Mouse (Mus musculus) MEL (cell line): ENCODE measurements around the gene Raly. TPM values are rescaled to one million over a fixed set of nuclear protein-coding genes. Genes with fewer than 3 reads are reported as not detected.

Experiments used
- DNase-seq: peaks from one replicate; pipeline ENCODE4 v3.0.0; 2011; ENCODE audit warnings: low read depth, low spot score
- H3K27ac ChIP-seq: 2 replicates; pipeline ENCODE4 v1.5.1; 2012; ENCODE audit warnings: low read depth, mild to moderate bottlenecking, control low read depth, low read length, moderate library complexity; ENCODE audit not compliant: control insufficient read depth
- H3K27me3 ChIP-seq, 2 experiments: fragments of 150-350 bp in 1 of 2; sonication (generic) in 1 of 2; 2 replicates each; pipeline ENCODE4 v1.6.1; 2012; ENCODE audit warnings: low read length in 2 of 2, mild to moderate bottlenecking in 2 of 2, improper control_type of control experiment in 1 of 2, moderate library complexity in 1 of 2; ENCODE audit not compliant: insufficient read depth in 2 of 2, control insufficient read depth in 1 of 2
- H3K36me3 ChIP-seq, 2 experiments: 2 replicates each; pipeline ENCODE4 v1.6.1; 2012 to 2014; ENCODE audit warnings: low read length in 2 of 2, improper control_type of control experiment in 1 of 2, inconsistent platforms in 1 of 2, mild to moderate bottlenecking in 1 of 2; ENCODE audit not compliant: insufficient read depth in 2 of 2, control insufficient read depth in 1 of 2
- H3K4me1 ChIP-seq, 2 experiments: fragments of 150-350 bp in 1 of 2; sonication (generic) in 1 of 2; 2 replicates each; pipeline ENCODE4 v1.6.1; 2012; ENCODE audit warnings: low read length in 2 of 2, improper control_type of control experiment in 1 of 2, mild to moderate bottlenecking in 1 of 2; ENCODE audit not compliant: insufficient read depth in 2 of 2, control insufficient read depth in 1 of 2
- H3K4me3 ChIP-seq, 2 experiments: fragments of 150-350 bp in 1 of 2; sonication (generic) in 1 of 2; 2 replicates each; pipeline ENCODE4 v1.5.1; 2012; ENCODE audit warnings: low read depth in 2 of 2, low read length in 2 of 2, mild to moderate bottlenecking in 2 of 2, moderate library complexity in 2 of 2, control low read depth in 1 of 2, improper control_type of control experiment in 1 of 2; ENCODE audit not compliant: control insufficient read depth in 1 of 2, insufficient read depth in 1 of 2
- H3K79me2 ChIP-seq: 2 replicates; pipeline ENCODE4 v1.6.1; 2012; ENCODE audit warnings: mild to moderate bottlenecking, low read length, moderate library complexity; ENCODE audit not compliant: control insufficient read depth, poor library complexity, insufficient read depth
- H3K9ac ChIP-seq: 2 replicates; pipeline ENCODE4 v1.6.1; 2012; ENCODE audit warnings: low read depth, mild to moderate bottlenecking, control low read depth, low read length, moderate library complexity; ENCODE audit not compliant: control insufficient read depth, poor library complexity, severe bottlenecking
- H3K9me3 ChIP-seq: fragments of 150-350 bp; sonication (generic); replicated peaks from 2 replicates; pipeline ENCODE4 v1.6.1; 2012; ENCODE audit warnings: mild to moderate bottlenecking, low read length, improper control_type of control experiment, moderate library complexity; ENCODE audit not compliant: insufficient read depth
- CTCF ChIP-seq, 3 experiments: IDR thresholded peaks in 2 of 3; conservative IDR thresholded peaks in 1 of 3; 2 replicates each; pipeline ENCODE4 v1.5.1; 2011 to 2012; ENCODE audit warnings: low read length in 3 of 3, low read depth in 2 of 3, mild to moderate bottlenecking in 2 of 3, improper control_type of control experiment in 1 of 3, inconsistent platforms in 1 of 3, mixed read lengths in 1 of 3, moderate library complexity in 1 of 3; ENCODE audit not compliant: control insufficient read depth in 1 of 3, insufficient read depth in 1 of 3, poor library complexity in 1 of 3, severe bottlenecking in 1 of 3
- E2F4 ChIP-seq: IDR thresholded peaks from 2 replicates; pipeline ENCODE4 v1.6.1; 2011; ENCODE audit warnings: low read depth, low read length, improper control_type of control experiment, borderline replicate concordance
- ELF1 ChIP-seq: IDR thresholded peaks from 2 replicates; pipeline ENCODE4 v1.6.1; 2014; ENCODE audit warnings: low read depth, mild to moderate bottlenecking, inconsistent platforms, low read length, improper control_type of control experiment, moderate library complexity
- EP300 ChIP-seq, 2 experiments: IDR thresholded peaks; 2 replicates each; pipeline ENCODE4 v1.6.1; 2011; ENCODE audit warnings: improper control_type of control experiment in 2 of 2, low read length in 2 of 2, low read depth in 1 of 2, mild to moderate bottlenecking in 1 of 2
- ETS1 ChIP-seq: IDR thresholded peaks from 2 replicates; pipeline ENCODE4 v1.6.1; 2012; ENCODE audit warnings: low read depth, mild to moderate bottlenecking, inconsistent platforms, low read length, improper control_type of control experiment, moderate library complexity
- GATA1 ChIP-seq: IDR thresholded peaks from 2 replicates; pipeline ENCODE4 v1.6.1; 2011; ENCODE audit warnings: low read depth, low read length, improper control_type of control experiment
- HCFC1 ChIP-seq: IDR thresholded peaks from 2 replicates; pipeline ENCODE4 v1.6.1; 2012; ENCODE audit warnings: low read depth, mild to moderate bottlenecking, inconsistent platforms, low read length, improper control_type of control experiment, moderate library complexity
- JUND ChIP-seq: IDR thresholded peaks from 2 replicates; pipeline ENCODE4 v1.6.1; 2011; ENCODE audit warnings: low read depth, mild to moderate bottlenecking, improper control_type of control experiment, low read length
- KAT2A ChIP-seq: conservative IDR thresholded peaks from 2 replicates; pipeline ENCODE4 v1.6.1; 2012; ENCODE audit warnings: low read depth, low read length, improper control_type of control experiment, inconsistent platforms
- MAFK ChIP-seq: IDR thresholded peaks from 2 replicates; pipeline ENCODE4 v1.6.1; 2011; ENCODE audit warnings: low read depth, mild to moderate bottlenecking, low read length, improper control_type of control experiment, borderline replicate concordance
- MAX ChIP-seq: IDR thresholded peaks from 2 replicates; pipeline ENCODE4 v1.6.1; 2011; ENCODE audit warnings: low read length, improper control_type of control experiment
- MEF2A ChIP-seq: IDR thresholded peaks from 2 replicates; pipeline ENCODE4 v1.6.1; 2014; ENCODE audit warnings: low read depth, mild to moderate bottlenecking, inconsistent platforms, low read length, improper control_type of control experiment; ENCODE audit not compliant: poor library complexity, insufficient replicate concordance, severe bottlenecking; ENCODE audit errors: extremely low read depth
- MXI1 ChIP-seq: IDR thresholded peaks from 2 replicates; pipeline ENCODE4 v1.6.1; 2011; ENCODE audit warnings: mild to moderate bottlenecking, low read depth, low read length, improper control_type of control experiment
- MYB ChIP-seq: IDR thresholded peaks from 2 replicates; pipeline ENCODE4 v1.6.1; 2011; ENCODE audit warnings: mild to moderate bottlenecking, low read depth, low read length, improper control_type of control experiment
- MYC ChIP-seq: IDR thresholded peaks from 2 replicates; pipeline ENCODE4 v1.6.1; 2011; ENCODE audit warnings: low read depth, mild to moderate bottlenecking, low read length, improper control_type of control experiment, moderate library complexity
- NELFE ChIP-seq: IDR thresholded peaks from 2 replicates; pipeline ENCODE4 v1.6.1; 2011; ENCODE audit warnings: low read depth, low read length, improper control_type of control experiment
- POLR2A ChIP-seq, 2 experiments: IDR thresholded peaks; 2 replicates each; pipeline ENCODE4 v1.6.1; 2011 to 2012; ENCODE audit warnings: low read length in 2 of 2, mild to moderate bottlenecking in 2 of 2, control low read depth in 1 of 2, improper control_type of control experiment in 1 of 2, low read depth in 1 of 2, moderate library complexity in 1 of 2; ENCODE audit not compliant: control insufficient read depth in 1 of 2, insufficient read depth in 1 of 2, poor library complexity in 1 of 2
- POLR2AphosphoS2 ChIP-seq: IDR thresholded peaks from 2 replicates; pipeline ENCODE4 v1.6.1; 2011; ENCODE audit warnings: low read length, improper control_type of control experiment
- RAD21 ChIP-seq: IDR thresholded peaks from 2 replicates; pipeline ENCODE4 v1.6.1; 2011; ENCODE audit warnings: mild to moderate bottlenecking, low read depth, low read length, improper control_type of control experiment
- RCOR1 ChIP-seq: IDR thresholded peaks from 2 replicates; pipeline ENCODE4 v1.6.1; 2012; ENCODE audit warnings: low read depth, mild to moderate bottlenecking, inconsistent platforms, low read length, improper control_type of control experiment
- SIN3A ChIP-seq: IDR thresholded peaks from 2 replicates; pipeline ENCODE4 v1.6.1; 2012; ENCODE audit warnings: low read length, improper control_type of control experiment, inconsistent platforms
- TAL1 ChIP-seq: IDR thresholded peaks from 2 replicates; pipeline ENCODE4 v1.6.1; 2012; ENCODE audit warnings: mild to moderate bottlenecking, inconsistent platforms, low read length, moderate library complexity, mixed read lengths
- TCF12 ChIP-seq: IDR thresholded peaks from 2 replicates; pipeline ENCODE4 v1.6.1; 2014; ENCODE audit warnings: low read depth, mild to moderate bottlenecking, inconsistent platforms, low read length, improper control_type of control experiment, moderate library complexity
- UBTF ChIP-seq: IDR thresholded peaks from 2 replicates; pipeline ENCODE4 v1.6.1; 2012; ENCODE audit warnings: low read depth, mild to moderate bottlenecking, inconsistent platforms, low read length, improper control_type of control experiment, moderate library complexity, borderline replicate concordance; ENCODE audit not compliant: insufficient read depth
- USF1 ChIP-seq: IDR thresholded peaks from 2 replicates; pipeline ENCODE4 v1.6.1; 2014; ENCODE audit warnings: low read depth, mild to moderate bottlenecking, inconsistent platforms, low read length, improper control_type of control experiment, moderate library complexity
- USF2 ChIP-seq, 2 experiments: IDR thresholded peaks; 2 replicates each; pipeline ENCODE4 v1.6.1; 2011 to 2012; ENCODE audit warnings: improper control_type of control experiment in 2 of 2, low read length in 2 of 2, borderline replicate concordance in 1 of 2, inconsistent platforms in 1 of 2, low read depth in 1 of 2, mild to moderate bottlenecking in 1 of 2; ENCODE audit not compliant: insufficient read depth in 1 of 2
- ZC3H11A ChIP-seq: IDR thresholded peaks from 2 replicates; pipeline ENCODE4 v1.6.1; 2012; ENCODE audit warnings: low read depth, mild to moderate bottlenecking, inconsistent platforms, low read length, improper control_type of control experiment
- ZKSCAN1 ChIP-seq: IDR thresholded peaks from 2 replicates; pipeline ENCODE4 v1.6.1; 2012; ENCODE audit warnings: low read depth, mild to moderate bottlenecking, inconsistent platforms, low read length, improper control_type of control experiment, moderate library complexity
- ZMIZ1 ChIP-seq: IDR thresholded peaks from 2 replicates; pipeline ENCODE4 v1.6.1; 2012; ENCODE audit warnings: low read depth, mild to moderate bottlenecking, inconsistent platforms, low read length, improper control_type of control experiment, moderate library complexity
- ZNF384 ChIP-seq: IDR thresholded peaks from 2 replicates; pipeline ENCODE4 v1.6.1; 2012; ENCODE audit warnings: low read depth, mild to moderate bottlenecking, inconsistent platforms, low read length, improper control_type of control experiment
- polyA plus RNA-seq, 2 experiments: library from polyadenylated mRNA; stranded (reverse) in 1 of 2; unstranded in 1 of 2; fragments of >175 nt in 1 of 2; fragments of >200 nt in 1 of 2; gene quantifications; 2 replicates each; pipeline versions ENCODE4 v1.2.1 to v1.2.4; 2012; ENCODE audit warnings: low replicate concordance in 2 of 2, low read depth in 1 of 2; ENCODE audit not compliant: insufficient read length in 2 of 2, insufficient read depth in 1 of 2, missing spikeins in 1 of 2
- total RNA-seq: library from RNA; depleted of rRNA; stranded (reverse); fragments of 300-350 nt; gene quantifications from 2 replicates; pipeline ENCODE4 v1.2.3, GENCODE M21; 2012

Gene Raly
- total and polyA plus RNA-seq, 3 experiments: 214 to 407 TPM; not detected in 1

- Histone ChIP-seq H3K79me2 (no peaks in the 10 kb centered on the region), H3K9me3 (no peaks in the 10 kb centered on the region), H3K27ac (no peak overlapping the region), H3K4me1 (no peaks in the 10 kb centered on the region), H3K9ac (no peak overlapping the region), H3K27me3 (peaks cover 11 to 12% of the 10 kb centered on the region in 2 experiments), H3K4me3 (no peak overlapping the region), H3K36me3 (no peaks in the 10 kb centered on the region)
- no peak for DNase-seq
- TF ChIP-seq MEF2A (no peak), SIN3A (no peak), POLR2AphosphoS2 (no peak), ETS1 (no peak), MAX (no peak), MAFK (no peak), KAT2A (no peak), POLR2A (IDR thresholded peaks at IDR 0.05; ENCODE audit: control insufficient read depth in 1 of 2, insufficient read depth in 1 of 2, low read depth in 1 of 2, low read length in 2 of 2, poor library complexity in 1 of 2) (no peak), ELF1 (no peak), MXI1 (no peak), CTCF (IDR thresholded peaks at IDR 0.05 in 2 of 3, conservative IDR thresholded peaks at IDR 0.05 in 1 of 3; ENCODE audit: control insufficient read depth in 1 of 3, insufficient read depth in 1 of 3, low read depth in 2 of 3, low read length in 3 of 3, poor library complexity in 1 of 3, severe bottlenecking in 1 of 3) (no peak), EP300 (IDR thresholded peaks at IDR 0.05; ENCODE audit: low read depth in 1 of 2, low read length in 2 of 2) (no peak), RCOR1 (no peak), ZMIZ1 (no peak), TAL1 (no peak)
Observed at GRCm38 (mm10) chr2:154902111-154902510, 111.2 kb downstream of the Raly start.

- Histone ChIP-seq H3K36me3 (no peaks in the 10 kb centered on the region), H3K27me3 (peaks cover 8 to 11% of the 10 kb centered on the region in 2 experiments), H3K79me2 (no peaks in the 10 kb centered on the region), H3K9ac (no peak overlapping the region), H3K4me1 (no peaks in the 10 kb centered on the region), H3K27ac (no peak overlapping the region), H3K4me3 (no peak overlapping the region), H3K9me3 (no peaks in the 10 kb centered on the region)
- DNase-seq: no peak
- TF ChIP-seq ZNF384: no peak
- TF ChIP-seq UBTF: no peak
- no peak for TF ChIP-seq USF1
- TF ChIP-seq E2F4: no peak
- no peak for TF ChIP-seq ZC3H11A
- no peak for TF ChIP-seq MXI1
- no peak for TF ChIP-seq USF2 (IDR thresholded peaks at IDR 0.05; ENCODE audit: borderline replicate concordance in 1 of 2, insufficient read depth in 1 of 2, low read depth in 1 of 2, low read length in 2 of 2)
- no peak for TF ChIP-seq TAL1
- no peak for TF ChIP-seq POLR2AphosphoS2
- no peak for TF ChIP-seq ZKSCAN1
- no peak for TF ChIP-seq JUND
- no peak for TF ChIP-seq RAD21
- TF ChIP-seq NELFE: no peak
- no peak for TF ChIP-seq MYB
- TF ChIP-seq MYC: no peak
- no peak for TF ChIP-seq CTCF (IDR thresholded peaks at IDR 0.05 in 2 of 3, conservative IDR thresholded peaks at IDR 0.05 in 1 of 3; ENCODE audit: control insufficient read depth in 1 of 3, insufficient read depth in 1 of 3, low read depth in 2 of 3, low read length in 3 of 3, poor library complexity in 1 of 3, severe bottlenecking in 1 of 3)
- TF ChIP-seq HCFC1: no peak
- TF ChIP-seq TCF12: no peak
- TF ChIP-seq RCOR1: no peak
- no peak for TF ChIP-seq GATA1
Observed at GRCm38 (mm10) chr2:154905796-154906195, 114.9 kb downstream of the Raly start.
